Mouse (Mus musculus) thymus, adult 2 months (tissue): ENCODE data around the gene Atp5e.

Experiments used
- CTCF ChIP-seq: fragments of 200-500 bp; IDR thresholded peaks from 2 replicates; pipeline ENCODE4 v1.5.1; 2012; ENCODE audit warnings: mild to moderate bottlenecking, control low read depth, low read length, moderate library complexity, borderline replicate concordance; ENCODE audit not compliant: control insufficient read depth, poor library complexity, insufficient read depth; ENCODE audit errors: extremely low read depth
- POLR2A ChIP-seq: fragments of 200-500 bp; IDR thresholded peaks from 2 replicates; pipeline ENCODE4 v1.6.1; 2012; ENCODE audit warnings: mild to moderate bottlenecking, low read length, control low read depth, moderate library complexity; ENCODE audit not compliant: control insufficient read depth, poor library complexity, insufficient read depth; ENCODE audit errors: extremely low read depth

DNA sequence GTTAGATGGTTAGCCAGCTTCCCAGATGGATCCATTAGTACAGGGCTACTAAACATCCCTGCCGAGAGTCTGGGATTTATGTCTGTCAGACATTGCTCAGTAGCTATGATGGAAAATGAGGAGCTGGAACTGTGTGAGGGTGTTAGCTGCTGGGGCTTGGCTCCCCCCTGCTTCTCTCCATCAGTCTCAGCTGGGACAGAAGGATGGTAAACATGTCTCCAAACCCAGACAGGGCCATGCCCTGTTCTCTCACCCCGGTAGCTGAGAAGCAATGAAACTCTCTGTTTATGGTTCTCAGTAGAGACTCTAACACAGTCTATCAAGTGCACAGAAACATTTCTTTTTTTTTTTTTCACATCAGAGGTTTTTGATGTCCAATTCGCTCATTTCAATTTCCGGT is 44.1 kb upstream of the Atp5e start:
- TF ChIP-seq POLR2A (no peak), CTCF (no peak)
